Mouse (Mus musculus): ENCODE results near the gene Olfr1415. TPM values are rescaled to one million over a fixed set of nuclear protein-coding genes. Genes with fewer than 3 reads are reported as not detected.

Gene Olfr1415
- polyA plus RNA-seq (2017; shearing (Covaris generic)) = not detected

DNA sequence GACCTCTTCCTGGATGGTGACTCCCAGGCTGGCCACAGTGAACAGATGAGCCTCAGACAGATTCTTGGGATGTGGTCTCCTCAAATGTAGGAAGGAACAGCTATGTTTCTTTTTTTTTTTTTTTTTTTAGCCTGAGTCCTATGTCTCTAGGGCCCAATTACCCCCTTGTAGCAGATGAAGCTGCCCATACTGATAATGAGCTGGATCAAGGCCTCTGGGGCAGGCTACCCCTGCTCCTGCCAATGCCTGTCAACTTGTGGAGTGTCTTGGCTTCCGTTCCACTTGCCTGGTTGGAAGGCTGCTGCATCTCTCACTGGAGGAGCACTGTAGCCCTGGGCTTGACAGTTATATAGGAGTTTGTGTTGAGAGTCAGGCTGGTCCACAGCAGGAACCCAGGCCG lies at the start of gene Olfr1415:
Gene Olfr1415, minus strand, starts transcription at position 101 of the 400 bp plus-strand sequence.

DNA sequence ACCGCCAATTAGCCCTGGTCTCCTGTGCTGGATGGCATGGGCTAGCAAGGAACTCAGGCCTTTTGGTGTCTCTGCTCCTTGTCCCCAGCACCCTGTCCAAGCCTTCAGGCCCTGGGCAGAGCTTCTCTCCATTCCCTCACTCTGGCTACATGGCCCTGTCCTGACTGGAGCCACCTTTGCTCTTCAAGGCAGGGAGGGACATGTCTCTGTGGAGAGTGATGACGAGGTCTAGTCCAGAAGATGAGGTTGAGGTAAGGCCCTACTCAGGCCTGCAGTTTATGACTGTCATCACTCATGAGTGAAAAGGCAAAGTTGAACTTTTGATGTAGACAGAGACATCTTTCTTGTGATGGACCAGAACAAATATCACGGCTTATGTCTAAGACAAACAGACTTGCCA lies 22.7 kb upstream of the Olfr1415 start, which contains the start of gene Olfr1414:
Gene Olfr1414, minus strand, starts transcription at position 101 of the 400 bp plus-strand sequence.

DNA sequence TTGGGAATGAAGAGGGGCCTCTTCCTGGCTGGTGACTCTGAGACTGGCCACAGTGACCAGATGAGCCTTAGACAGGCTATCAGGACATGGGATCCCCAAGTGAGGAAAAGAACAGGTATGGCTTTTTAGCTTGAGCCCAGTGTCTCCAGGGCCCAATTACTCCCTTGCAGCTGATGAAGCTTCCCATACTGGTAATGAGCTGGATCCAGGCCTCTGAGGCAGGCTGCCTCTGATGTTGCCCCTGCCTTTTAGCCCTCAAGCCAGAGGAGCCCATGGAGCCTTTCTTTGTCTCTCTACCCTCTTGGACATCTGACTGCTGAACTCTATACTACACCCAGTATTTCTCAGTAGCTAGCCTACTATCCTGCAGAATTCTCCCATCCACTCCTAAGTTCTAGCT lies 10.9 kb downstream of the Olfr1415 start, which contains the start of gene Olfr1416:
Gene Olfr1416, minus strand, starts transcription at position 101 of the 400 bp plus-strand sequence.

DNA sequence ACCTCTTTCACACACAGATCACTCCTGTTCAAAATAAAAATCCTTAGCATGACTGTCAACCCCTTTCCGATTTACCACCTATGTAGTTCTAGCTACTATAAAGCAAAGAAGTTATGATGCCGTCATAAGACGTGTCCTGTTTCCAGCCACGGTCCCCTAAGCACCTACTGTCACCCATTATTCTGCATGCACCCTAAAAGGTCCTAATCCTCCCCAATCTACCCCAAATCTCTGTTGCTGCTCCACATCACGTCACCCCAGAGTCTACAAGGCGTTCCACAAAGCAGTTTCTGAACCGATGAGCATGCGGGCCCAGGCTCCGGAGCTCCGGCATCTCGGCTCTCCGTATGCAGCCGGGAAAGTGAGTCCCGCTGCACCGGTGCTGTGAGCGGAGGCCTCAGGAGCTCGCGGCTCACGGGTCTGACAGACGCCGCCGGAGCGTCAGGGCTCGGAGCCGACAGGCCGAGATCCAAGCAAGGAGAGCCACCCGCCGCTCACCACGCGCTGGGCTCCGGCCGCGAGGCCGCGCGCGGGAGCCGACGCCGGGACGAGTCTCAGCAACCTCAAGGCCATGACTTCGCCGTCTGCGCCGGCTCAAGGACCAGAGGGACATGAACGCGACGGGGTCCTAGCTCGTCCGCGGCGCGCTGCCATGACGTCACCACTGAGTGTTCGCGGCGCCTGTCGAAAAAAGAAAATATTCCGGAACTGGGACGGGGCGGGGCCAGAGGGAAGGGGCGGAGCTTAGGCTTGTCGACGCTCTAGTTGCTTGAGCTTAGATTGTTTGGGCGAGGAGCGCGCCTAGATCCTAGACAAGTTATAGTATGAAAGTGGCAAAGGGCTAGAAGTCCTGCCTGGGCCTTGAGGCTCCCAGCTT lies 22.5 kb downstream of the Olfr1415 start, which contains the start of gene Ndufa10:
Gene Ndufa10, minus strand, starts transcription at position 696 of the 877 bp plus-strand sequence.

Other genes starting within 250 kb of the Olfr1415 start
- 141 TPM for gene Ndufa10, start 22.2 kb downstream of the Olfr1415 start, polyA plus RNA-seq (2017; shearing (Covaris generic))
- gene Olfr1416, start 11.0 kb downstream of the Olfr1415 start, polyA plus RNA-seq (2017; shearing (Covaris generic)) = not detected
- not detected for gene Olfr1414, start 22.6 kb upstream of the Olfr1415 start, polyA plus RNA-seq (2017; shearing (Covaris generic))
- gene Olfr1413, start 75.2 kb upstream of the Olfr1415 start, polyA plus RNA-seq (2017; shearing (Covaris generic)) = not detected
- not detected for gene Olfr1412, start 89.7 kb upstream of the Olfr1415 start, polyA plus RNA-seq (2017; shearing (Covaris generic))
- gene Olfr1411, start 98.3 kb upstream of the Olfr1415 start, polyA plus RNA-seq (2017; shearing (Covaris generic)) = not detected
- gene Olfr1410, start 109.7 kb upstream of the Olfr1415 start, polyA plus RNA-seq (2017; shearing (Covaris generic)) = not detected
- not detected for gene Olfr12, start 121.7 kb upstream of the Olfr1415 start, polyA plus RNA-seq (2017; shearing (Covaris generic))
- 136 TPM for gene Cops9, start 145.9 kb upstream of the Olfr1415 start, polyA plus RNA-seq (2017; shearing (Covaris generic))
- gene Otos, start 152.7 kb upstream of the Olfr1415 start, polyA plus RNA-seq (2017; shearing (Covaris generic)) = 0.94 TPM

Data from effector memory CD4-positive, alpha-beta T cell, adult 5 months (primary cell).